Mouse (Mus musculus) layer of hippocampus, adult 11-12 months (tissue): ENCODE data around the gene Thegl.

Experiments
- DNase-seq: peaks from one replicate; pipeline ENCODE4 v3.0.0; 2022; ENCODE audit warnings: low spot score

The Thegl gene

GRCm38 (mm10) chr5:77052616-77053015, 36.8 kb downstream of the Thegl start:
- no peak for DNase-seq

GRCm38 (mm10) chr5:77056881-77057440, 41.1 kb downstream of the Thegl start:
- no peak for DNase-seq

- no peak for DNase-seq
Observed at GRCm38 (mm10) chr5:77060363-77060762, 44.5 kb downstream of the Thegl start.

- peak; percentile 70 for DNase-seq
Observed at GRCm38 (mm10) chr5:77061372-77062038, 45.7 kb downstream of the Thegl start.

- DNase-seq = no peak
Observed at GRCm38 (mm10) chr5:77067321-77067720, 51.5 kb downstream of the Thegl start.

- no peak for DNase-seq
Observed at GRCm38 (mm10) chr5:77070987-77071386, 55.2 kb downstream of the Thegl start.

GRCm38 (mm10) chr5:77071626-77072025, 55.8 kb downstream of the Thegl start:
- no peak for DNase-seq

- DNase-seq = no peak
Observed at GRCm38 (mm10) chr5:77073794-77074193, 58.0 kb downstream of the Thegl start.

GRCm38 (mm10) chr5:77074914-77075313, 59.1 kb downstream of the Thegl start:
- DNase-seq = peak; percentile 31

GRCm38 (mm10) chr5:77075951-77076350, 60.1 kb downstream of the Thegl start:
- DNase-seq = no peak

- DNase-seq = no peak
Observed at GRCm38 (mm10) chr5:77080761-77081160, 64.9 kb downstream of the Thegl start.

GRCm38 (mm10) chr5:77082735-77083134, 66.9 kb downstream of the Thegl start:
- DNase-seq = no peak

- DNase-seq = no peak
Observed at GRCm38 (mm10) chr5:77084418-77084817, 68.6 kb downstream of the Thegl start.

- no peak for DNase-seq
Observed at GRCm38 (mm10) chr5:77085753-77086450, 70.1 kb downstream of the Thegl start.

GRCm38 (mm10) chr5:77086541-77086940, 70.7 kb downstream of the Thegl start:
- DNase-seq = no peak

GRCm38 (mm10) chr5:77087122-77087521, 71.3 kb downstream of the Thegl start:
- no peak for DNase-seq

- peak; percentile 53 for DNase-seq
Observed at GRCm38 (mm10) chr5:77089294-77089693, 73.5 kb downstream of the Thegl start.

- no peak for DNase-seq
Observed at GRCm38 (mm10) chr5:77089901-77090300, 74.1 kb downstream of the Thegl start.

- DNase-seq = no peak
Observed at GRCm38 (mm10) chr5:77090521-77091096, 74.8 kb downstream of the Thegl start.

GRCm38 (mm10) chr5:77091923-77092322, 76.1 kb downstream of the Thegl start:
- DNase-seq = no peak

- DNase-seq = no peak
Observed at GRCm38 (mm10) chr5:77092531-77092930, 76.7 kb downstream of the Thegl start.

GRCm38 (mm10) chr5:77093961-77094360, 78.1 kb downstream of the Thegl start:
- DNase-seq = no peak
